Mouse (Mus musculus): Measurements from ENCODE around the gene Ptprh. TPM values are rescaled to one million over a fixed set of nuclear protein-coding genes. Genes with fewer than 3 reads are reported as not detected.

The Ptprh gene
- polyA plus RNA-seq (2014; fragmentation: Illumina TruSeq; extraction: RNeasy Lipid Tissue Mini Kit (QIAGEN cat#74804); ENCODE audit: low read depth, low replicate concordance): not detected

DNA sequence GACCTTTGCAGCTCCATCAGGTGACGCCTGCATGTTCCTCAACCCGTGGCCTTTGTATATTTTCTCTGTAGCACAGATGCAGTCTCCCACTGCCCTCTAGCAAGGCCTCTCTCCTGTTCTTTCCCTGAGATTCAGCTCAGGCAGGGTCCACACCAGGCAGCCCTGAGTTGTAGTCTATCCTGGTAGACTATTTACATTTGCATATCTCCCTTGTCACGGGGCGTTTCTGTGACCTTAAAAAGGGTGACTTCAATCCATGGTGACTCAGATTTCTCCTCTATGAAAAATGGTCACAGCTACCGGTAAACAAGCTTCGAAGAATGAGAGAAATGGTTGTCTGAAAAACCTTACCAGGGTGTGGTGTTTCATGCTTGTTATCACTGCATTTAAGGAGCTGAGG, at the start of gene Ptprh:
Ptprh (minus strand) TSS at position 169 of the 400 bp plus-strand sequence.

DNA sequence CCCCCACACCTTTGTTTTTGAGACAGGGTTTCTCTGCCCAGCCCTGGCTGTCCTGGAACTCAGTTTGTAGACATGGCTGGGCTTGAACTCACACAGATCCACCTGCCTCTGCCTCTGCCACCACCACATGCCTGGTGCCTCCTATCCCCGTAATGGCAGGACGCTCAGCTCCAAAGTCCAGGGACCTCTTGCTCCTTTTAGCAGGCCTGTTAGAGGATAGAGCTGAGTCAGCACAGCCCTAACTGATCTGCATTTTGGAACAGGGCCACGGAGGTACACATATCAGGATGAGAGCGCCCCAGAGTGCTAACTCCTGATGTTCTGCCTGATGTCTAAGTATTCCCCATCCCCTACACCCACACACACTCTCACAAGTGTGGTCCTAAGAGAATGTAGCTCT, 27.2 kb upstream of the Ptprh start, which contains the start of gene Tmem86b:
Tmem86b (minus strand) TSS at position 392 of the 400 bp plus-strand sequence.

GRCm38 (mm10) chr7:4547221-4547641, 56.6 kb downstream of the Ptprh start, which contains the start of gene Syt5:
Gene Syt5, minus strand, starts transcription at chr7:4547541.

DNA sequence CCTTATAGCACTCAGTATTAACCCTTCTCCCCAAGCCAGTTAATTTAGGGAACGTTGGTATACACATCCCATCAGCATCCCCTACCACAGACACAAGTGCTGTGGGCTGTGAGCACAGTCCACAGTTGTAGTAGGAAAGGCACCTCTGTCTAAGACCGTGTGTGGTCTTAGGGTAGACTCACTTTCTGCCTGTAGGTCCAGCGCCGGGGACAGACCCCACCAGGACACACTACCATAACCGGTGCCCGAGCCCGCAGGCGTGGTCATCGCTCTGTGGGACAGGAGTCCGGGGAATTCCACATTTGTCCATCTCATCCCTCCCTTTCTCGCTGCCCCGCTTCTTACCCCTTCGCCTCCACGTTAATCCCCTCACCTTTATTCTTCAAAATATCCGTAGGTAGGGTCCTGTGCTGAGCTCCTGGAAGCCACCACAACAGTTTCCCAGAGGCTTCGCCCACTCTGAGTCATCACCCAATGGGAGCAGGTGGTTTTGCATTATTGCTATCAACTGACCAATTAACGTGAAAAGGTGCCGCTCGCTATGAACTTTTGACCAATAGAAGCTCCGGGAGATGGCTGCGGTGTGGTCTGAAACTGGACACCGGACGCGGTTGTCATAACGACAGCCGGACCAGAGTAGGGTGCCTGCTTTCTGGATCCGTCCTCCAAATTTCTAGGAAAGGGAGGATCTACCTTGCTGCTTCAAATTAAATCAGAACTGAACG, 71.7 kb downstream of the Ptprh start, which contains the start of gene Dnaaf3:
Dnaaf3 (minus strand) TSS at position 449 of the 725 bp plus-strand sequence.

GRCm38 (mm10) chr7:4524212-4524922, 79.5 kb downstream of the Ptprh start, which contains the start of gene Tnni3:
Gene Tnni3, minus strand, starts transcription at chr7:4524229.

GRCm38 (mm10) chr7:4516332-4517050, 87.3 kb downstream of the Ptprh start, which contains the start of gene Tnnt1:
Gene Tnnt1, minus strand, starts transcription at chr7:4516382.

DNA sequence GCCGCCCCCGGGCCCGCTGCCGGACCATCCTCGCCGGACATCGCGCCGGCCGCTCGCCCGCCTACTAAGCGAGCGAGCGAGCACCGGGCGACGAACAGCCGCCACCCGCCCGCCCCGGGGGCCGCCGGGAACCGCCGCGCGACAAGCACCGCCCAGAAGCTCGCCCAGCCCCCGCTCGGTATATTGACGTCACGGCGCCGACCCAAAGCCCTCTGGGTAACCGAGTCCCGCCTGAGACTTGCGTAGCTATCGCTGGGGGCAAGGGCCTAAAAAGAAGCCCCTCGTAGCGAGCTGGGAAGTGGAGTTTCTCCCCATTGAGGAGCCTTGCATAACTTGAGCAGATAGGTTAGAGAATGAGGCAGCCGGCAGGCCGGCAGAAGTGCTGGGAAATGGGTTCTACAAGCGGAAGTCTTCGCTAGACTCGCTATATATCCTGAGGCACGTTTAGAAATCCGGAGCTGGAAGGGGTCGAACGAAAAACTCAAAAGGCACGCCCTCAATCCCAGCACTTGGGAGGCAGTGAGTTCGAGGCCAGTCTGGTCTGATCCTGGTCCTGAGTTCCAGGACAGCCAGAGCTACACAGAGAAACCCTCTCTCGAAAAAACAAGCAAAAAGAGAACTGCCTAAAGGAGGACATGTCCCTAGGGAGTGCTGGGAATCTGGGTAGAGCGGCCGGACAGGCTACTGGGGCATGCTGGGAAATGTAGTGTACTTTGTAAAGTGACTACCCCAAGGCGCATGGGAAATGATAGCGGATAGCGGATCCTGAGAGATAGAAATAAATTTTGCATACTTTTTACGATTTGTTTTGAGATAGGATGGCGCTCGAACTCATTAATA, 102.1 kb downstream of the Ptprh start, which contains the start of gene Ppp1r12c:
Ppp1r12c (minus strand) TSS at position 123 of the 840 bp plus-strand sequence.

Other genes with a start within 250 kb of the Ptprh start
- not detected for gene Gp6, start 206.3 kb downstream of the Ptprh start, polyA plus RNA-seq (2014; fragmentation: Illumina TruSeq; extraction: RNeasy Lipid Tissue Mini Kit (QIAGEN cat#74804); ENCODE audit: low read depth, low replicate concordance)
- 11.0 TPM for gene Rdh13, start 158.4 kb downstream of the Ptprh start, polyA plus RNA-seq (2014; fragmentation: Illumina TruSeq; extraction: RNeasy Lipid Tissue Mini Kit (QIAGEN cat#74804); ENCODE audit: low read depth, low replicate concordance)
- gene Eps8l1, start 143.4 kb downstream of the Ptprh start, polyA plus RNA-seq (2014; fragmentation: Illumina TruSeq; extraction: RNeasy Lipid Tissue Mini Kit (QIAGEN cat#74804); ENCODE audit: low read depth, low replicate concordance): 11.0 TPM
- 100 TPM for gene Ppp1r12c, start 102.4 kb downstream of the Ptprh start, polyA plus RNA-seq (2014; fragmentation: Illumina TruSeq; extraction: RNeasy Lipid Tissue Mini Kit (QIAGEN cat#74804); ENCODE audit: low read depth, low replicate concordance)
- 19.6 TPM for gene Tnnt1, start 87.7 kb downstream of the Ptprh start, polyA plus RNA-seq (2014; fragmentation: Illumina TruSeq; extraction: RNeasy Lipid Tissue Mini Kit (QIAGEN cat#74804); ENCODE audit: low read depth, low replicate concordance)
- 4.8 TPM for gene Tnni3, start 79.8 kb downstream of the Ptprh start, polyA plus RNA-seq (2014; fragmentation: Illumina TruSeq; extraction: RNeasy Lipid Tissue Mini Kit (QIAGEN cat#74804); ENCODE audit: low read depth, low replicate concordance)
- gene Dnaaf3, start 71.6 kb downstream of the Ptprh start, polyA plus RNA-seq (2014; fragmentation: Illumina TruSeq; extraction: RNeasy Lipid Tissue Mini Kit (QIAGEN cat#74804); ENCODE audit: low read depth, low replicate concordance): 4.6 TPM
- gene Syt5, start 56.5 kb downstream of the Ptprh start, polyA plus RNA-seq (2014; fragmentation: Illumina TruSeq; extraction: RNeasy Lipid Tissue Mini Kit (QIAGEN cat#74804); ENCODE audit: low read depth, low replicate concordance): 0.65 TPM
- 8.1 TPM for gene Tmem86b, start 27.4 kb upstream of the Ptprh start, polyA plus RNA-seq (2014; fragmentation: Illumina TruSeq; extraction: RNeasy Lipid Tissue Mini Kit (QIAGEN cat#74804); ENCODE audit: low read depth, low replicate concordance)
- 72.5 TPM for gene Ppp6r1, start 55.0 kb upstream of the Ptprh start, polyA plus RNA-seq (2014; fragmentation: Illumina TruSeq; extraction: RNeasy Lipid Tissue Mini Kit (QIAGEN cat#74804); ENCODE audit: low read depth, low replicate concordance)
- 25.7 TPM for gene Hspbp1, start 81.0 kb upstream of the Ptprh start, polyA plus RNA-seq (2014; fragmentation: Illumina TruSeq; extraction: RNeasy Lipid Tissue Mini Kit (QIAGEN cat#74804); ENCODE audit: low read depth, low replicate concordance)
- gene Brsk1, start 86.6 kb upstream of the Ptprh start, polyA plus RNA-seq (2014; fragmentation: Illumina TruSeq; extraction: RNeasy Lipid Tissue Mini Kit (QIAGEN cat#74804); ENCODE audit: low read depth, low replicate concordance): 3.5 TPM
- 0.60 TPM for gene Tmem150b, start 121.2 kb upstream of the Ptprh start, polyA plus RNA-seq (2014; fragmentation: Illumina TruSeq; extraction: RNeasy Lipid Tissue Mini Kit (QIAGEN cat#74804); ENCODE audit: low read depth, low replicate concordance)
- gene Kmt5c, start 136.1 kb upstream of the Ptprh start, polyA plus RNA-seq (2014; fragmentation: Illumina TruSeq; extraction: RNeasy Lipid Tissue Mini Kit (QIAGEN cat#74804); ENCODE audit: low read depth, low replicate concordance): 49.2 TPM
- 28.9 TPM for gene Cox6b2, start 149.1 kb upstream of the Ptprh start, polyA plus RNA-seq (2014; fragmentation: Illumina TruSeq; extraction: RNeasy Lipid Tissue Mini Kit (QIAGEN cat#74804); ENCODE audit: low read depth, low replicate concordance)
- gene Fam71e2, start 167.3 kb upstream of the Ptprh start, polyA plus RNA-seq (2014; fragmentation: Illumina TruSeq; extraction: RNeasy Lipid Tissue Mini Kit (QIAGEN cat#74804); ENCODE audit: low read depth, low replicate concordance): 3.3 TPM
- 0.32 TPM for gene Il11, start 178.8 kb upstream of the Ptprh start, polyA plus RNA-seq (2014; fragmentation: Illumina TruSeq; extraction: RNeasy Lipid Tissue Mini Kit (QIAGEN cat#74804); ENCODE audit: low read depth, low replicate concordance)
- 2.2 TPM for gene Tmem190, start 178.9 kb upstream of the Ptprh start, polyA plus RNA-seq (2014; fragmentation: Illumina TruSeq; extraction: RNeasy Lipid Tissue Mini Kit (QIAGEN cat#74804); ENCODE audit: low read depth, low replicate concordance)
- 6.7 TPM for gene Tmem238, start 185.6 kb upstream of the Ptprh start, polyA plus RNA-seq (2014; fragmentation: Illumina TruSeq; extraction: RNeasy Lipid Tissue Mini Kit (QIAGEN cat#74804); ENCODE audit: low read depth, low replicate concordance)
- 632 TPM for gene Rpl28, start 188.8 kb upstream of the Ptprh start, polyA plus RNA-seq (2014; fragmentation: Illumina TruSeq; extraction: RNeasy Lipid Tissue Mini Kit (QIAGEN cat#74804); ENCODE audit: low read depth, low replicate concordance)
- 108 TPM for gene Ube2s, start 208.5 kb upstream of the Ptprh start, polyA plus RNA-seq (2014; fragmentation: Illumina TruSeq; extraction: RNeasy Lipid Tissue Mini Kit (QIAGEN cat#74804); ENCODE audit: low read depth, low replicate concordance)
- 1.9 TPM for gene Shisa7, start 240.7 kb upstream of the Ptprh start, polyA plus RNA-seq (2014; fragmentation: Illumina TruSeq; extraction: RNeasy Lipid Tissue Mini Kit (QIAGEN cat#74804); ENCODE audit: low read depth, low replicate concordance)